Mouse (Mus musculus): Measurements from ENCODE around the gene Prdm2. TPM values are rescaled to one million over a fixed set of nuclear protein-coding genes. Genes with fewer than 3 reads are reported as not detected.

The Prdm2 gene
- total and polyA plus RNA-seq, 3 experiments: 9.3 to 22.0 (median 20.1) TPM

DNA sequence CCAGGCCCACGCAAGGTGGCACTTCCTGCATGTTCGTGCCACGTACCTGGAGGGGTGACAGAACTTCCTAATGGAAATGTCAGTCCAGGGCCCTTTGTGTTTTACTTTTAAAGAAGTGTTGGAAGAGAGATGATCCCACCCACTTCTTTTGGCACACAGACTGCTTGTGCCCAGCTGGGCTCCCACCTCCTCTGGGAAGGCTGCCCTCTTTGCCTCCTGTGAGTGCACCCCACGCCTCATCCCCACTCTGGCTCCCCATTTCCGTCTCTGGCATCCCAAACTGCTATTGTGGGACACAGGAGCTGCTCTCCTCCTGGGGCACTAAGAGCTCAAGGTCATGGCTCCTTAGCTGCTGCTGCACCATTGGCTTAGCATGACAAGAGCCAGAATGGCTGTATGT is 100.9 kb downstream of the Prdm2 start:
- TF ChIP-seq EP300 (IDR thresholded peaks at IDR 0.05; ENCODE audit: insufficient read depth, low read depth, low read length) (no peak), POLR2A (IDR thresholded peaks at IDR 0.05; ENCODE audit: insufficient read depth, low read depth, low read length) (no peak), CTCF (IDR thresholded peaks at IDR 0.05) (no peak)
- Histone ChIP-seq H3K9ac (ENCODE audit: low read depth, low read length) (no peak overlapping the region), H3K4me1 (ENCODE audit: control insufficient read depth, insufficient read depth, low read length) (peaks cover 3% of the 10 kb centered on the region; the same call in 1 of the 2 replicates), H3K36me3 (ENCODE audit: control insufficient read depth, insufficient read depth, low read length) (no peaks in the 10 kb centered on the region), H3K27ac (no peak overlapping the region), H3K27me3 (ENCODE audit: control insufficient read depth, insufficient read depth, low read length) (no peaks in the 10 kb centered on the region), H3K4me3 (no peak overlapping the region), H3K79me2 (replicated peaks; ENCODE audit: control insufficient read depth, insufficient read depth, low read length) (no peaks in the 10 kb centered on the region; the same call in 1 of the 2 replicates)
- DNase-seq: no peak
- 84% methylated on average over 5 of the region's 5 CpGs for WGBS
- intact Hi-C loops (cut with DNase I): loop anchor here (2.0 kb wide), 2 partner anchors 51 to 127 kb away; no protein-coding TSS in a partner anchor

GRCm38 (mm10) chr4:143108552-143108951 is 104.2 kb downstream of the Prdm2 start:
- Histone ChIP-seq H3K4me1 (ENCODE audit: control insufficient read depth, insufficient read depth, low read length) (peaks cover 2% of the 10 kb centered on the region; the same call in 1 of the 2 replicates), H3K79me2 (replicated peaks; ENCODE audit: control insufficient read depth, insufficient read depth, low read length) (no peaks in the 10 kb centered on the region), H3K27ac (no peak overlapping the region), H3K9ac (ENCODE audit: low read depth, low read length) (no peak overlapping the region), H3K27me3 (ENCODE audit: control insufficient read depth, insufficient read depth, low read length) (no peaks in the 10 kb centered on the region), H3K4me3 (no peak overlapping the region), H3K36me3 (ENCODE audit: control insufficient read depth, insufficient read depth, low read length) (no peaks in the 10 kb centered on the region)
- no peak for DNase-seq
- 52% methylated on average over 9 of the region's 9 CpGs for WGBS
- TF ChIP-seq POLR2A (IDR thresholded peaks at IDR 0.05; ENCODE audit: insufficient read depth, low read depth, low read length) (no peak), EP300 (IDR thresholded peaks at IDR 0.05; ENCODE audit: insufficient read depth, low read depth, low read length) (no peak), CTCF (IDR thresholded peaks at IDR 0.05) (no peak)
- intact Hi-C loops (cut with DNase I): no loop called here

GRCm38 (mm10) chr4:143106971-143107370 is 105.8 kb downstream of the Prdm2 start:
- Histone ChIP-seq H3K4me1 (ENCODE audit: control insufficient read depth, insufficient read depth, low read length) (no peaks in the 10 kb centered on the region), H3K27ac (no peak overlapping the region), H3K9ac (ENCODE audit: low read depth, low read length) (no peak overlapping the region), H3K36me3 (ENCODE audit: control insufficient read depth, insufficient read depth, low read length) (no peaks in the 10 kb centered on the region), H3K27me3 (ENCODE audit: control insufficient read depth, insufficient read depth, low read length) (no peaks in the 10 kb centered on the region), H3K79me2 (replicated peaks; ENCODE audit: control insufficient read depth, insufficient read depth, low read length) (no peaks in the 10 kb centered on the region), H3K4me3 (no peak overlapping the region)
- WGBS: 73% methylated on average over 6 of the region's 6 CpGs
- intact Hi-C loops (cut with DNase I): no loop called here
- no peak for DNase-seq
- no peak for TF ChIP-seq EP300 (IDR thresholded peaks at IDR 0.05; ENCODE audit: insufficient read depth, low read depth, low read length)
- TF ChIP-seq POLR2A (IDR thresholded peaks at IDR 0.05; ENCODE audit: insufficient read depth, low read depth, low read length): no peak
- no peak for TF ChIP-seq CTCF (IDR thresholded peaks at IDR 0.05)

DNA sequence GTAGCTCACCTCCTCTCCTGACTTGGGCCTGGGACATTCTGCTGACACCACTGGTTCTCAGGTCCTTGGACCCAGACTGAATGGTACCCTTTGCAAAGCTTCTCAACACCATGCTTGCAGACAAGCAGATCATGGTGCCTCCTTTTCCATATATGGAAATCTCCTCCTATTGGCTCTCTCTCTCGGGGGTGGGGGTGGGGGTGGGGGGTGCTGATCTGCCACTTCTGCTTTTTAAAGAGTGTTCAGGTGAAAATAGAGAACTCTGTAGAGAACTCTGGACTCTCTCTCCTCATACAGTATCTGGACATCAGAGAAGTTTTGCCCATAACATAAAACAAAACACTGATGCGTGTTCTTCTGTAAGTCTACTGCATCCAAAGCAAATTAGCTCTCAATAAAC is 106.2 kb downstream of the Prdm2 start:
- TF ChIP-seq CTCF (IDR thresholded peaks at IDR 0.05) (no peak), POLR2A (IDR thresholded peaks at IDR 0.05; ENCODE audit: insufficient read depth, low read depth, low read length) (no peak), EP300 (IDR thresholded peaks at IDR 0.05; ENCODE audit: insufficient read depth, low read depth, low read length) (no peak)
- Histone ChIP-seq H3K36me3 (ENCODE audit: control insufficient read depth, insufficient read depth, low read length) (no peaks in the 10 kb centered on the region), H3K4me3 (no peak overlapping the region), H3K27ac (no peak overlapping the region), H3K79me2 (replicated peaks; ENCODE audit: control insufficient read depth, insufficient read depth, low read length) (no peaks in the 10 kb centered on the region), H3K4me1 (ENCODE audit: control insufficient read depth, insufficient read depth, low read length) (no peaks in the 10 kb centered on the region), H3K9ac (ENCODE audit: low read depth, low read length) (no peak overlapping the region), H3K27me3 (ENCODE audit: control insufficient read depth, insufficient read depth, low read length) (no peaks in the 10 kb centered on the region)
- DNase-seq: no peak
- intact Hi-C loops (cut with DNase I): no loop called here
- WGBS: 81% methylated on average over 2 of the region's 2 CpGs

DNA sequence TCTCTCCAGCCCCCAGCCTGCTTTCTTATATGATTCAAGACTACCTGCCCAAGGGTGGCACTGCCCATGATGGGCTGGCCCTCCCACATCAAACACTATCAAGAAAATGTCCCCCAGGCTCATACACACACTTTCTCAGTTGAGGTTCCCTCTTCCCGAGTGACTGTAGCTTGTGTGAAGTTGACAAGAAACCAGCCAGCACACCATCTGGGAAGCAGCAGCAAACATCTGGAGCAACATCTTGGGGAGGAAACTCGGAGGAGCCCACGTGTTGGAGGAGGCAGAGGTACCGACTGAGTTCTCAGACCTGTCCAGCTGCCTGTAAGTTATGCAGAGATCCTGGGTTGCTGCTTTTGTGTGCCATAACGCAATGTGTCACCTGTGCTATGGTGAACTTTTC is 108.1 kb downstream of the Prdm2 start:
- Histone ChIP-seq H3K9ac (ENCODE audit: low read depth, low read length) (no peak overlapping the region), H3K4me1 (ENCODE audit: control insufficient read depth, insufficient read depth, low read length) (no peaks in the 10 kb centered on the region), H3K27me3 (ENCODE audit: control insufficient read depth, insufficient read depth, low read length) (no peaks in the 10 kb centered on the region), H3K4me3 (no peak overlapping the region), H3K27ac (no peak overlapping the region), H3K36me3 (ENCODE audit: control insufficient read depth, insufficient read depth, low read length) (no peaks in the 10 kb centered on the region), H3K79me2 (replicated peaks; ENCODE audit: control insufficient read depth, insufficient read depth, low read length) (no peaks in the 10 kb centered on the region)
- no peak for TF ChIP-seq CTCF (IDR thresholded peaks at IDR 0.05)
- TF ChIP-seq EP300 (IDR thresholded peaks at IDR 0.05; ENCODE audit: insufficient read depth, low read depth, low read length): no peak
- no peak for TF ChIP-seq POLR2A (IDR thresholded peaks at IDR 0.05; ENCODE audit: insufficient read depth, low read depth, low read length)
- DNase-seq: no peak
- intact Hi-C loops (cut with DNase I): no loop called here
- WGBS: 79% methylated on average over 5 of the region's 5 CpGs

- Histone ChIP-seq H3K79me2 (replicated peaks; ENCODE audit: control insufficient read depth, insufficient read depth, low read length) (no peaks in the 10 kb centered on the region), H3K36me3 (ENCODE audit: control insufficient read depth, insufficient read depth, low read length) (no peaks in the 10 kb centered on the region), H3K9ac (ENCODE audit: low read depth, low read length) (no peak overlapping the region), H3K4me3 (no peak overlapping the region), H3K4me1 (ENCODE audit: control insufficient read depth, insufficient read depth, low read length) (no peaks in the 10 kb centered on the region), H3K27ac (no peak overlapping the region), H3K27me3 (ENCODE audit: control insufficient read depth, insufficient read depth, low read length) (no peaks in the 10 kb centered on the region)
- no peak for DNase-seq
- intact Hi-C loops (cut with DNase I): no loop called here
- TF ChIP-seq CTCF (IDR thresholded peaks at IDR 0.05): no peak
- 54% methylated on average over 2 of the region's 2 CpGs for WGBS
These were observed 109.0 kb downstream of the Prdm2 start for GRCm38 (mm10) chr4:143103811-143104210.
